Mouse (Mus musculus) G1E (cell line): ENCODE measurements at regions not wholly inside any gene's neighbourhood (a gene's known extent, or its start where the extent isn't known, plus 50 kb on each side); places are given as distances from the start of the nearest gene placed in this dataset.

Experiments
- CTCF ChIP-seq: IDR thresholded peaks from 2 replicates; pipeline ENCODE4 v1.5.1; 2012; ENCODE audit warnings: low read depth, low read length, inconsistent platforms, mixed read lengths
- GATA1 ChIP-seq: IDR thresholded peaks from 2 replicates; pipeline ENCODE4 v1.6.1; 2012; ENCODE audit warnings: borderline replicate concordance, low read length, inconsistent platforms, mixed read lengths
- TAL1 ChIP-seq: conservative IDR thresholded peaks from 2 replicates; pipeline ENCODE4 v1.6.1; 2012; ENCODE audit warnings: low read depth, low read length, inconsistent platforms, mixed read lengths

DNA sequence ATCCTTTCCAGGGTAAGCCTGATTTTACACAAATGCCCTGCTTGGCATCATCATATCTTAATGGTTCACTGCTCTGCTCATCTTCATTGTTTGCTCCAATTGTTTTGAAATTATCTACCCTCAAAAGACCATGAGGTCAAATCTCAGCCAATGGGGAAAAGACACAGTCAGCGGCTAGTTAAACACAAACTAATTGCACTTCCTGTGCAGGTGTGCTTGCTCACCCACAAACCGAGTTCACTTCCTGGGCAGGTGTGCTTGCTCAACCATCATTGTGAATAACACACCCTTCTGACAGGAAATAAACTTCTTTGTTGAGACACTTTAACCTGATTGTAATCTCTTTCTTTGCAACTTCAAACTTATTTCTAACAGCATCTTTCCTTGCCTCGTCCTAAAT lies 75.8 kb upstream of the Ngly1 start:
- no peak for TF ChIP-seq CTCF
- no peak for TF ChIP-seq GATA1
- no peak for TF ChIP-seq TAL1
